In genomic region chr3:103256089-103256819, GRCm38 (mm10) we compare ENCODE assay signal across 13 mouse cellular contexts. TPM values are rescaled to one million over a fixed set of nuclear protein-coding genes. Genes with fewer than 3 reads are reported as not detected.
DNase-seq lines count a peak whose midpoint lies in the region; ATAC-seq lines count a peak whose summit lies in the region.
"Had no signal": no experiment of that assay in that cellular context is flagged by ENCODE, and none has a peak within 500 bp of the region (broad histone marks: within the 10 kb centered on the region; RNA-seq: fewer than 3 reads in every experiment).

No protein-coding gene starts in this region.

- no peak overlapping the region for H3K4me3 ChIP-seq in liver, embryonic 12.5 days
- H3K4me3 ChIP-seq: forebrain, embryonic 15.5 days; hindbrain, embryonic 13.5 days had no signal

- WGBS in liver, embryonic 12.5 days (ENCODE audit: insufficient replicate concordance) = 6% methylated on average over 10 of the region's 10 CpGs

- H3K4me2 ChIP-seq in liver, embryonic 12.5 days = peak overlapping the region; percentile 34
- H3K4me2 ChIP-seq: forebrain, embryonic 15.5 days; hindbrain, embryonic 13.5 days had no signal

- H3K36me3 ChIP-seq in liver, embryonic 12.5 days = no peaks in the 10 kb centered on the region
- H3K36me3 ChIP-seq: forebrain, embryonic 15.5 days; hindbrain, embryonic 13.5 days had no signal

- peak overlapping the region; percentile 45 for H3K27ac ChIP-seq in liver, embryonic 12.5 days
- H3K27ac ChIP-seq: forebrain, embryonic 15.5 days; hindbrain, embryonic 13.5 days had no signal

- DNase-seq in heart, adult 11 months = peak; percentile 91
- DNase-seq in heart, postnatal 14 days = no peak
- DNase-seq in lung, postnatal 36 days = peak; percentile 69
- DNase-seq in thymus, postnatal 0 days (ENCODE audit: low spot score) = no peak
- no peak for DNase-seq in spleen, adult 18-20 months
- no peak for DNase-seq in cerebellum, postnatal 4 days (ENCODE audit: low spot score in 2 of 2)
- DNase-seq: kidney, postnatal 14 days; thymus, postnatal 4 days had no signal

- H3K4me1 ChIP-seq in liver, embryonic 12.5 days = peaks cover 14% of the 10 kb centered on the region
- H3K4me1 ChIP-seq: forebrain, embryonic 15.5 days; hindbrain, embryonic 13.5 days had no signal

- H3K27me3 ChIP-seq in liver, embryonic 12.5 days (replicated peaks) = no peaks in the 10 kb centered on the region
- H3K27me3 ChIP-seq: forebrain, embryonic 15.5 days; hindbrain, embryonic 13.5 days had no signal

- peak; percentile 78 for ATAC-seq in common myeloid progenitor, adult 5-6 weeks (replicated peaks; ENCODE audit: low read depth, poor library complexity, severe bottlenecking)
- peak; percentile 88 for ATAC-seq in liver, embryonic 12.5 days
- ATAC-seq: forebrain, embryonic 15.5 days; midbrain, embryonic 16.5 days had no signal

- no peaks in the 10 kb centered on the region for H3K9me3 ChIP-seq in liver, embryonic 12.5 days (replicated peaks)
- H3K9me3 ChIP-seq: forebrain, embryonic 15.5 days; hindbrain, embryonic 13.5 days had no signal

- intact Hi-C loops in heart, postnatal 14 days (cut with DNase I) = no loop called here

- 0 out of 2 replicates have a peak overlapping the region, but pooled peaks have one; percentile 10 for H3K9ac ChIP-seq in liver, embryonic 12.5 days
- H3K9ac ChIP-seq: forebrain, embryonic 15.5 days; hindbrain, embryonic 13.5 days had no signal

RNA-seq across cellular contexts. Expression of gene Trim33, which starts 22.8 kb away (rescaled TPM):
- 10 to 100 TPM; 16.7 to 16.9 TPM for total RNA-seq in heart, postnatal 14 days (2021)
- 90.1 and 97.9 TPM in 2 replicates for total RNA-seq in common myeloid progenitor, adult 5-6 weeks (2017)
- polyA plus RNA-seq in liver, embryonic 12.5 days (2016; fragmentation: Nextera tagmentation; extraction: Ambion mirVana) = 13.6 and 14.8 TPM in 2 replicates
- polyA plus RNA-seq in thymus, postnatal 0 days (2015; fragmentation: Nextera tagmentation; extraction: Ambion mirVana) = 12.1 and 19.0 TPM in 2 replicates

Comparison
In these comparisons a context has a peak if more than half of its experiments do, and no peak if none do; other contexts are left out.
1. DNase-seq: peak in heart, adult 11 months (single experiment) and lung, postnatal 36 days (single experiment); none in heart, postnatal 14 days (0 of 2), thymus, postnatal 0 days (single experiment), spleen, adult 18-20 months (0 of 2) and cerebellum, postnatal 4 days (0 of 2).